Mouse (Mus musculus): ENCODE measurements around the gene Josd1. TPM values are rescaled to one million over a fixed set of nuclear protein-coding genes. Genes with fewer than 3 reads are reported as not detected.

The Josd1 gene
- total and polyA plus RNA-seq, 2 experiments, result 19.0 to 21.9 TPM

DNA sequence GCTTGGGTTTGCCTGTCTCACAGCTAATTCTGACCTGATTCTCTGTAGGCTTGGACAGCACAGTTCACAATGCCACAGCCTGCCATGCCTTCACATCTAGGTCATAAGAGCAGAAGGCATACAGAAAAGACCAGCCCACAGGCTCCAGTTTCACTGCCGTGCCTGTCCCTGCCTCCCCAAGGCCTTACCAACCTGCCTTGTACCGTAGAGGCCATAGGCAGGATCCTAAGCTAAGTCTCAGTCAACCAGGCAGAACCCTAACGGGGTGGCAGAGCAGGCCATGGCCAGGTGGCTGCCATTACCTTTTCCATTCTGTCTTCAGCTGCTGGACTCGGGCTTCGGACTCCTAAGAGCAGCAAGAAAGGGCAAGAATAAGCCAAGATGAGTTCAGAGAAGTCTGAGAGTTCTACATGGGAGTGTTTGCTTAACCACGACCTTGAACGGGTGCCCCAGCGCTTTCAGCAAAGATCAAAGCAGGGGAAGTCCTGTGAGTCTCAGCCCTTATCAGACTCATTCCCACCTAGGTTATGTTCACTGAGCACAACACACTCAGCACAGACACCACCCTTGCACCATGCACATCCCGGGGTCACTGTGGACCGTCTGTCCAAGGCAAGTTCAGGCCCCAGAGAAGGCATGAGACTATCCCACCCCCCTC is 41.1 kb upstream of the Josd1 start:
- peak overlapping the region; percentile 53 for H3K27ac ChIP-seq (replicated peaks; ENCODE audit: insufficient read depth, low read depth, low read length)
- no peaks in the 10 kb centered on the region for H3K27me3 ChIP-seq (ENCODE audit: control insufficient read depth, insufficient read depth, low read length)
- peaks cover 32% of the 10 kb centered on the region for H3K4me1 ChIP-seq (ENCODE audit: control insufficient read depth, insufficient read depth, low read length)
- peak; percentile 68 for DNase-seq (ENCODE audit: extremely low read depth, low read depth, low spot score)
- no peak for TF ChIP-seq POLR2A (IDR thresholded peaks at IDR 0.05; ENCODE audit: extremely low read depth, insufficient read depth, low read length)
- 36% methylated on average over 10 of the region's 10 CpGs for WGBS
- H3K36me3 ChIP-seq (ENCODE audit: control insufficient read depth, insufficient read depth, low read length), result peaks cover 42% of the 10 kb centered on the region
- H3K4me3 ChIP-seq (ENCODE audit: insufficient read depth, low read depth, low read length), result no peak overlapping the region
- peak overlapping the region; percentile 4; the same call in 1 of the 2 replicates for H3K9ac ChIP-seq (ENCODE audit: low read depth, low read length)
- no peaks in the 10 kb centered on the region; the same call in 1 of the 2 replicates for H3K79me2 ChIP-seq (ENCODE audit: control insufficient read depth, insufficient read depth, low read length)

DNA sequence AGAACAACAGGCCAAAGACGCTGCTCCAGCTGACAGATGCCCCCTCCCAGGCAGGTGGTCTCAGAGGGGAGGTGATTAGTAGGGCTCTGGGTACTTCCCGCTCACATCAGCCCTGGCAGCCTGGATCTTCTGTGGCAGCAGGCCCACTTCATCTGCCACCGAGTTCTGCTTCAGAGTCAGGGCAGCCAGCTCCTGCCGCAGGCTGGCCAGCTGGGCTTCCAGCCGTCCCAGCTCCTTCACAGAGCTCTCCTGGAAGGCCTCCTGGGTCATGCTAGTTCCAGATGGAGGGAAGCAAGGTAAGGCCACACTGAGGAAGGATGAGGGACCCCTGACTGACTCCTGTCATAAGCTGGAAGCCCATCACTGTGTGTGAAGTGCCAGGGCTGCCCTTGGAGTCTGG is 40.6 kb upstream of the Josd1 start:
- peaks cover 40% of the 10 kb centered on the region for H3K36me3 ChIP-seq (ENCODE audit: control insufficient read depth, insufficient read depth, low read length)
- peak overlapping the region; percentile 6; the same call in 1 of the 2 replicates for H3K27ac ChIP-seq (replicated peaks; ENCODE audit: insufficient read depth, low read depth, low read length)
- WGBS, result 90% methylated on average over 5 of the region's 5 CpGs

DNA sequence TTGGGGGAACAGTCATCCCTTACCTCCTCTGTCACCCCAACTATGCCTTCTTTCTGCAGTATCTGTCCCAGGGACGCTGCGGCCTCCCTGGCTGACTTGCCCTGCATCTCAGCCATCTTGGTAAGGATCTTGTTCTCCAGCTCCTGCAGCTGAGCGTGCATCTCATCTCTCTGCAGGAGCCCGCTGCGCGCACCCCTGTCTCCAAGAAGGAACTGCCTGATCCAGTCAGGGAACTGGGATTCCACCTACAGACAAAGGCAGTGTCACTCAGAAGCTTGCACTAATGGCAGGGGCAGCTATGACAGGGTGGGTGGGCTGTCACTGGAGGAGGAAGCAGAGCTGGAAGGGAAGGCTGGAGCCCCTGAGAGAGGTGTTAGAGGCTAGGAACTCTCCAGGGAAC is 40.1 kb upstream of the Josd1 start:
- no peaks in the 10 kb centered on the region for H3K27me3 ChIP-seq (ENCODE audit: control insufficient read depth, insufficient read depth, low read length)
- TF ChIP-seq POLR2A (IDR thresholded peaks at IDR 0.05; ENCODE audit: extremely low read depth, insufficient read depth, low read length) (no peak), CTCF (IDR thresholded peaks at IDR 0.05; ENCODE audit: low read depth, low read length) (no peak)
- H3K9ac ChIP-seq (ENCODE audit: low read depth, low read length), result no peak overlapping the region
- H3K27ac ChIP-seq (replicated peaks; ENCODE audit: insufficient read depth, low read depth, low read length), result no peak overlapping the region
- H3K4me1 ChIP-seq (ENCODE audit: control insufficient read depth, insufficient read depth, low read length), result peaks cover 23% of the 10 kb centered on the region
- WGBS, result over 99% methylated on average over 6 of the region's 6 CpGs
- no peak for DNase-seq (ENCODE audit: extremely low read depth, low read depth, low spot score)
- H3K79me2 ChIP-seq (ENCODE audit: control insufficient read depth, insufficient read depth, low read length), result no peaks in the 10 kb centered on the region; the same call in 1 of the 2 replicates
- H3K4me3 ChIP-seq (ENCODE audit: insufficient read depth, low read depth, low read length), result no peak overlapping the region
- H3K36me3 ChIP-seq (ENCODE audit: control insufficient read depth, insufficient read depth, low read length), result peaks cover 38% of the 10 kb centered on the region

More for the DNA sequence above, 40.6 kb upstream of the Josd1 start:
- Histone ChIP-seq H3K79me2 (ENCODE audit: control insufficient read depth, insufficient read depth, low read length) (no peaks in the 10 kb centered on the region; the same call in 1 of the 2 replicates), H3K27me3 (ENCODE audit: control insufficient read depth, insufficient read depth, low read length) (no peaks in the 10 kb centered on the region), H3K4me3 (ENCODE audit: insufficient read depth, low read depth, low read length) (no peak overlapping the region), H3K9ac (ENCODE audit: low read depth, low read length) (no peak overlapping the region), H3K4me1 (ENCODE audit: control insufficient read depth, insufficient read depth, low read length) (peaks cover 26% of the 10 kb centered on the region)
- no peak for DNase-seq (ENCODE audit: extremely low read depth, low read depth, low spot score)
- TF ChIP-seq CTCF (IDR thresholded peaks at IDR 0.05; ENCODE audit: low read depth, low read length) (no peak), POLR2A (IDR thresholded peaks at IDR 0.05; ENCODE audit: extremely low read depth, insufficient read depth, low read length) (no peak)

DNA sequence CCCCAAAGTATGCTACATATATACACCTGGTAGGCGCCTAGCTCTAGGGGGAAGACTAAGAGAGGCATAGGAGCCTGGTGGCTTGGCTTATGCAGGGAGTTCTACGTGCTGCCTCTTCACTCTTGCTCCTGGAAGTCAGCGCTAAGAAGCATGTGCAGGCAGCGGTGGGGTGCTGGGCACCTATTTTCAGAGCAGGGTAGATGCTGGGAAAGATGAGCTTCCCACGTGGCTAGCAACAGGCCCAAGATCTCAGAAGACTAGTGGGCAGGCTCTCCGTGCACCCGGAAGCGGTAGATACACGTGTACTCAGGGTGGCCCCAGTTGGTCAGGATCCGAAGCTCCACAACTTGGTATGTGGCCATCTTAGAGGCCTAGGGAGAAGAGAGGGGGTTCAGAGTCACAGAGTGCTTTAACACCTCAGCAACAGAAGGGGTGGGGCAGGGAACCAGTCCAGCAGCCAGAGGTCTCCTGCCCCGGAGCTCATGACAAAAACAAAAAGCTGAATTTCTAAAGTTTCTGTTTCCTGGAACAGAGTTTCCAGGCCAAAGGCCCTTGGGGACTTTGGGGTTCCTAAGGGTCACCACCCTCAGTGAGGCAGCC is 37.6 kb upstream of the Josd1 start:
- H3K79me2 ChIP-seq (ENCODE audit: control insufficient read depth, insufficient read depth, low read length), result no peaks in the 10 kb centered on the region
- WGBS, result 86% methylated on average over 11 of the region's 11 CpGs

DNA sequence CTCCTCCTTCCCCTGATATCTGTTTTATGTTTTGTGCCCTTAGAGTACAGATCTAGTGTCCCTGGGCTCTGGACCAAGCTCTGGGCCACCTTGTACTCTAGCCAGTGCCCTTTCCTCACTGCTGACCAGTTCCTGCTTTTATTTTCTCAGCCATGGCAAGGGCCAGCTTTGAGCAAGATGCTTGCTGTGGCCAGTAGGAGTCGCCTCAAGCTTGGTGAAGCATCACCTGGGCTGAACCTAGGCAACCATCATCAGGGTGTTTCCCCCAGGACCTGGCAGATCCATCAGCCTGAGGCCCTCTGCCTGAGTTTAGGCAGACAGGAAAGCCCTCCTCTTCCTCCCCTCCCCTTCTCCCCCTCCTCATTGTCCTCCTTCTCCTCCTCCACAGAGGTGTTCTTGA is 35.7 kb upstream of the Josd1 start:
- Histone ChIP-seq H3K4me3 (ENCODE audit: insufficient read depth, low read depth, low read length) (no peak overlapping the region), H3K79me2 (ENCODE audit: control insufficient read depth, insufficient read depth, low read length) (no peaks in the 10 kb centered on the region), H3K27ac (replicated peaks; ENCODE audit: insufficient read depth, low read depth, low read length) (no peak overlapping the region), H3K9ac (ENCODE audit: low read depth, low read length) (no peak overlapping the region), H3K36me3 (ENCODE audit: control insufficient read depth, insufficient read depth, low read length) (peaks cover 23% of the 10 kb centered on the region), H3K4me1 (ENCODE audit: control insufficient read depth, insufficient read depth, low read length) (no peaks in the 10 kb centered on the region), H3K27me3 (ENCODE audit: control insufficient read depth, insufficient read depth, low read length) (no peaks in the 10 kb centered on the region)
- 26% methylated on average over 1 of the region's 1 CpGs for WGBS
- TF ChIP-seq CTCF (IDR thresholded peaks at IDR 0.05; ENCODE audit: low read depth, low read length), result peak; percentile 94
- no peak for TF ChIP-seq POLR2A (IDR thresholded peaks at IDR 0.05; ENCODE audit: extremely low read depth, insufficient read depth, low read length)
- peak; percentile 81 for DNase-seq (ENCODE audit: extremely low read depth, low read depth, low spot score)

More for the DNA sequence above, 37.6 kb upstream of the Josd1 start:
- no peak overlapping the region for H3K9ac ChIP-seq (ENCODE audit: low read depth, low read length)
- H3K4me3 ChIP-seq (ENCODE audit: insufficient read depth, low read depth, low read length), result no peak overlapping the region
- TF ChIP-seq CTCF (IDR thresholded peaks at IDR 0.05; ENCODE audit: low read depth, low read length) (no peak), POLR2A (IDR thresholded peaks at IDR 0.05; ENCODE audit: extremely low read depth, insufficient read depth, low read length) (no peak)
- DNase-seq (ENCODE audit: extremely low read depth, low read depth, low spot score), result no peak
- peaks cover 32% of the 10 kb centered on the region for H3K36me3 ChIP-seq (ENCODE audit: control insufficient read depth, insufficient read depth, low read length)
- H3K27ac ChIP-seq (replicated peaks; ENCODE audit: insufficient read depth, low read depth, low read length), result no peak overlapping the region
- H3K4me1 ChIP-seq (ENCODE audit: control insufficient read depth, insufficient read depth, low read length), result peaks cover 14% of the 10 kb centered on the region
- H3K27me3 ChIP-seq (ENCODE audit: control insufficient read depth, insufficient read depth, low read length), result no peaks in the 10 kb centered on the region

DNA sequence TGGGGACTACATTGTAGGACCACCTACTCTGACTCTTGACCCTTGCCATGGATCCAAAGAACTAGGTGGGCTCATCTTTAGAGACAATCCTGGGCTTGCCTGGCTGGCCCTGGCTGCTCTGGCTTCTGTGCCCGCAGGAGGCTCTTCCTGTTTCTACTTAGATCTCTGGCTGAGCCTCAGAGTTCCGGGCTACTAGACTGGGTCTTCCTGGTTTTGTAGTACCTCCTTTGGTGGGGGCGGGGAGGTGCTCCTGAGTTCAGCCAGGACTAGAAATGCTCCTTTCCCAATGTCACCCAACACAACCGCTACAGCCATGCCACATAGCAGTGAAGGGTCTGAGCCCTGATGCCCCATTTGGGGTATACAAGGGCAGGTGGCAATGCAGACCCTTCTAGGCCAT is 33.1 kb upstream of the Josd1 start:
- no peak for DNase-seq (ENCODE audit: extremely low read depth, low read depth, low spot score)
- H3K27me3 ChIP-seq (ENCODE audit: control insufficient read depth, insufficient read depth, low read length), result no peaks in the 10 kb centered on the region
- WGBS, result 81% methylated on average over 4 of the region's 4 CpGs
- TF ChIP-seq POLR2A (IDR thresholded peaks at IDR 0.05; ENCODE audit: extremely low read depth, insufficient read depth, low read length) (no peak), CTCF (IDR thresholded peaks at IDR 0.05; ENCODE audit: low read depth, low read length) (no peak)
- H3K79me2 ChIP-seq (ENCODE audit: control insufficient read depth, insufficient read depth, low read length), result no peaks in the 10 kb centered on the region
- no peak overlapping the region for H3K4me3 ChIP-seq (ENCODE audit: insufficient read depth, low read depth, low read length)
- H3K9ac ChIP-seq (ENCODE audit: low read depth, low read length), result no peak overlapping the region
- no peaks in the 10 kb centered on the region for H3K4me1 ChIP-seq (ENCODE audit: control insufficient read depth, insufficient read depth, low read length)
- no peak overlapping the region for H3K27ac ChIP-seq (replicated peaks; ENCODE audit: insufficient read depth, low read depth, low read length)
- peaks cover 9% of the 10 kb centered on the region for H3K36me3 ChIP-seq (ENCODE audit: control insufficient read depth, insufficient read depth, low read length)
